Mouse (Mus musculus) limb, embryonic 12.5 days (tissue): ENCODE results near the gene Vps4b. TPM values are rescaled to one million over a fixed set of nuclear protein-coding genes. Genes with fewer than 3 reads are reported as not detected.
A peak's percentile ranks its signal among the peaks of the same experiment; 100 is the strongest.

Experiments
- ATAC-seq: fragments of 200-750 bp; cut with Nextera tagmentation; 2 replicates; pipeline ENCODE4 v1.8.0; 2017; ENCODE audit warnings: low read depth, moderate TSS enrichment; ENCODE audit not compliant: insufficient number of reproducible peaks, insufficient read depth, low FRiP score, low TSS enrichment
- H3K27ac ChIP-seq: fragments of 300-500 bp; sonication (generic); 2 replicates; pipeline ENCODE4 v1.5.1; 2016; ENCODE audit warnings: mild to moderate bottlenecking, moderate library complexity
- H3K27me3 ChIP-seq: fragments of 300-500 bp; sonication (generic); 2 replicates; pipeline ENCODE4 v1.6.1; 2016; ENCODE audit warnings: mild to moderate bottlenecking, moderate library complexity
- H3K36me3 ChIP-seq: fragments of 300-500 bp; sonication (generic); 2 replicates; pipeline ENCODE4 v1.6.1; 2016; ENCODE audit warnings: mild to moderate bottlenecking, moderate library complexity
- H3K4me1 ChIP-seq: fragments of 300-500 bp; sonication (generic); replicated peaks from 2 replicates; pipeline ENCODE4 v1.6.1; 2016
- H3K4me2 ChIP-seq: fragments of 300-500 bp; sonication (generic); 2 replicates; pipeline ENCODE4 v1.6.1; 2016; ENCODE audit warnings: mild to moderate bottlenecking, moderate library complexity
- H3K4me3 ChIP-seq: fragments of 300-500 bp; sonication (generic); replicated peaks from 2 replicates; pipeline ENCODE4 v1.5.1; 2016; ENCODE audit warnings: mild to moderate bottlenecking
- H3K9ac ChIP-seq: fragments of 300-500 bp; sonication (generic); replicated peaks from 2 replicates; pipeline ENCODE4 v1.6.1; 2016; ENCODE audit warnings: mild to moderate bottlenecking, moderate library complexity
- H3K9me3 ChIP-seq: fragments of 300-500 bp; sonication (generic); 2 replicates; pipeline ENCODE4 v1.6.1; 2016; ENCODE audit warnings: mild to moderate bottlenecking, moderate library complexity
- WGBS: fragments of 180-500 bp; shearing (Covaris S2); methylation state at CpG from one replicate; pipeline ENCODE4 v1.1.7; 2016; 5-methylcytosine and 5-hydroxymethylcytosine counted together
- polyA plus RNA-seq: library from polyadenylated mRNA; unstranded; fragments of >200 nt; fragmentation: Nextera tagmentation; extraction: Ambion mirVana; gene quantifications from 2 replicates; pipeline ENCODE4 v1.2.1, GENCODE M21; 2016

The Vps4b gene
- 73.8 and 78.0 TPM in 2 replicates for polyA plus RNA-seq

DNA sequence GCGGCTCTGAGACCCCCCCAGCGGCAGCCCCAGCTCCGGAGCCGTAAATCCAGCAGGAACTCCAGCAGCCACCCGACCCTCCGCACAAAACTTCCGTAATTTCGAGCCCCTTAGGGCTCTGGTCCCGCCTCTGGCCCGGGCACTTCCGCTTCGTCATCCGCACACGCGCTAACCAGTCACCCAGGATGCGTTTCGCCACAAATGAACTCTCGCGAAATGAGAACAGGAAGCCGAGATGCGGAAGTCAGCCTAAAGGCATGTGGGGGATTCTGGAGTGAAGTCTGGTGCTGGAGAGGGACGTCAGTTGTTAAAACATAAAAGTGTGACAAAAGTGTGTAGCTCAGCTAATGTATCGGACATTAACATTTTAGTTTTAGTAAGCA is at the start of gene Vps4b:
TSS of gene Vps4b (minus strand) at position 187 of the 383 bp plus-strand sequence.
- WGBS = under 1% methylated on average over 23 of the region's 23 CpGs
- peak; percentile 99 for ATAC-seq

DNA sequence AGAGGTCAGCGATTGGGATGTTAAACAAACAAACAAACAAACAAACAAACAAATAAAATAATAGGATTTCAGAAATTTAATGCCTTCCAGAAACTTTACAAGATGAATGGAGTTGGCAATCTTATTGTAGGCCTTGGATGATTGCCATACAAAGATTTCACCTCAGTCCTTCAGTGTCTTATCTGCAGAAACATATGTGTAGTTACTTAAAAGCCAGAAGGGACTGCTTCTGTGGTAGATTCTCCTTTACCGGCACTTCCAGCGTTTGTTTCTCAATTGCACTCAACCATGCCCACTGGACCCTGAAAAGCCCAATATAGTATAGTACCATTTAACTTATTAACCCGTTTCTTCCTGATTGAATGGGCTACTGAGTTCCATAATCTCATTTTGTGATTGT is 32.3 kb upstream of the Vps4b start:
- H3K36me3 ChIP-seq = no peaks in the 10 kb centered on the region
- no peak overlapping the region for H3K4me3 ChIP-seq
- H3K27me3 ChIP-seq = no peaks in the 10 kb centered on the region
- no peak overlapping the region for H3K9ac ChIP-seq
- WGBS = 82% methylated on average over 4 of the region's 4 CpGs
- H3K27ac ChIP-seq = no peak overlapping the region
- no peaks in the 10 kb centered on the region for H3K9me3 ChIP-seq
- no peaks in the 10 kb centered on the region for H3K4me1 ChIP-seq
- no peak for ATAC-seq
- no peak overlapping the region for H3K4me2 ChIP-seq

More for the DNA sequence above, at the start of gene Vps4b:
- peak within 1 kb of the TSS; percentile 93 for H3K27ac ChIP-seq
- no peaks in the 10 kb centered on the region for H3K9me3 ChIP-seq
- no peaks in the 10 kb centered on the region for H3K27me3 ChIP-seq
- H3K4me1 ChIP-seq = peaks cover 12% of the 10 kb centered on the region; the same call in 1 of the 2 replicates
- H3K4me2 ChIP-seq = peak within 1 kb of the TSS; percentile 60
- H3K9ac ChIP-seq = peak within 1 kb of the TSS; percentile 96
- peak within 1 kb of the TSS; percentile 96 for H3K4me3 ChIP-seq
- H3K36me3 ChIP-seq = peaks cover 9% of the 10 kb centered on the region; the same call in 1 of the 2 replicates

DNA sequence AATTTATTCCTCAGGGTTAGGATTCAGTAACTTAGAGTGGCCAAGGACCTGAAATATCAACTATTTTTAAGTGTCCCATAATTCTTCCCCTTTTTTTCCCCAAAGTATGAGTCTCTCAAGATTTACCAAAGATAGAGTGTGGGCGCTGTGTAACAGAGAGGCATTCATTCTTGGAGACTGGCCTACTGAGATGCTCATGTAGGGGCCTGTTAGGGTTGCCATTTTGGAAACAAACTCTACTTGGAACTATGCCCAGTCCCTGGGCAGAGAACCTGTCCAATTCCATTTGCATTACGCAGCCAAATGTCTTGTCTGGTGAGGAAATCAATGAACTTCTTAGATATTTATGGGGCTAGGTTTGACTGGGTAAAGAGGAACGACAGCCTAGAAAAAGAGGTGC is 25.8 kb upstream of the Vps4b start:
- H3K27me3 ChIP-seq = no peaks in the 10 kb centered on the region
- no peak for ATAC-seq
- WGBS = 81% methylated on average over 3 of the region's 3 CpGs
- H3K27ac ChIP-seq = no peak overlapping the region
- no peak overlapping the region for H3K9ac ChIP-seq
- no peaks in the 10 kb centered on the region for H3K36me3 ChIP-seq
- H3K9me3 ChIP-seq = no peaks in the 10 kb centered on the region
- no peak overlapping the region for H3K4me3 ChIP-seq
- no peaks in the 10 kb centered on the region for H3K4me1 ChIP-seq
- no peak overlapping the region for H3K4me2 ChIP-seq

DNA sequence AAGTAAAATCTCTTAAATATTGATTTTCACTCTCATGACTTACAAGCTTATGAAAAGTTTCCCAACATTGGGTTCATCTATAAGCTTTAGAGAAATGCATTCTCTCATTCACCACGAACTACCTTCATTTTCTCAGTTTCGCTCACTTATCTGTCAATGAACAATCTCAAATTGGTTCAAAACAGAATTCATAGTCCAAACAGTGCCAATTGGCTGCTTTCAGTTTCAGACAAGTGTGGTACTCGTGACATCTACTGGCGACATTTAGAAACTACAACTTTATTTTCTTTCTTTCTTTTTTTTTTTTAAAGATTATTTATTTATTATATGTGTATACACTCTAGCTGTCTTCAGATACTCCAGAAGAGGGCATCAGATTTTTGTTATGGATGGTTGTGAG is 21.8 kb upstream of the Vps4b start:
- Histone ChIP-seq H3K9me3 (no peaks in the 10 kb centered on the region), H3K27ac (no peak overlapping the region), H3K4me2 (no peak overlapping the region), H3K9ac (no peak overlapping the region), H3K27me3 (no peaks in the 10 kb centered on the region), H3K36me3 (no peaks in the 10 kb centered on the region), H3K4me1 (no peaks in the 10 kb centered on the region), H3K4me3 (no peak overlapping the region)
- WGBS = 26% methylated on average over 4 of the region's 4 CpGs
- ATAC-seq = no peak

DNA sequence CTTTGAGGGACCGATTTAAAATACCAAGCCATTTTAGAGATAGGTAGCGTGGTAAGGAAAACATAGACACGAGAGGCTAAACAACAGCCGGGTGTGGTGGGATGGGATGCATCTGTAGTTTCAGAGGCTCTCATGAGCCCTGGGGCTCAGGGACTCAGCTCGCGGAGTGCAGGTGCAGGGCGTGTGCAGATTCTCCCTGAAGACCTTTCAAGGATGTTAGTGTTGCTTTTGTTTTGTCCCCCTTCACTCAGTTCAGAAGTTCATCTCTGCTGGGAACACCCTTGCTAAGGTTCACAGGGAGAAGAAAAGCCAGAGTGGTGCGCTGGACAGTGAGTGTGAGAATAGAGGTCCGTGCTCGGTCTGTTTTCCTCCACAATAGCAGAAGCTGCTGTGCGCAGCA is 20.2 kb upstream of the Vps4b start:
- Histone ChIP-seq H3K27me3 (no peaks in the 10 kb centered on the region), H3K4me2 (no peak overlapping the region), H3K9me3 (no peaks in the 10 kb centered on the region), H3K9ac (no peak overlapping the region), H3K27ac (no peak overlapping the region), H3K4me1 (no peaks in the 10 kb centered on the region), H3K36me3 (no peaks in the 10 kb centered on the region), H3K4me3 (no peak overlapping the region)
- 88% methylated on average over 11 of the region's 11 CpGs for WGBS
- no peak for ATAC-seq

DNA sequence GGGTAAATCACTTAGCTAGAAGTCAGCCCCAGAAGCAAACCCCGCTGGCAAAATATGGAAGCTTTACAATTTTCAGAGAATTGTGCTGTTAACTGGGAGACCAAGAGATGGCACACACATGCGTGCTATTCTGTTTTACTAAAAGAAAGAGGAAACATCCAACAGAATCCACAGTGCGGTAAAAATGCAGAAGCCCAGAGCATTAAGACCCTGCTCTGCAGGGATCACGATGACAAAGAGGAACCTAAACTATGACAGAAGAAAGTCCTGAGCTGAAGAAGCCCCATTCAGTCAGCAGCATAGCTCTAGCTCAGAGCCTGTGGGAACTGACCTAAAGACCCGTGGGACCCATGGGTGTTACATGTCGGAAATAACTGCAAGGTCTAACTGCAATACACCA is 18.7 kb upstream of the Vps4b start:
- ATAC-seq = no peak

DNA sequence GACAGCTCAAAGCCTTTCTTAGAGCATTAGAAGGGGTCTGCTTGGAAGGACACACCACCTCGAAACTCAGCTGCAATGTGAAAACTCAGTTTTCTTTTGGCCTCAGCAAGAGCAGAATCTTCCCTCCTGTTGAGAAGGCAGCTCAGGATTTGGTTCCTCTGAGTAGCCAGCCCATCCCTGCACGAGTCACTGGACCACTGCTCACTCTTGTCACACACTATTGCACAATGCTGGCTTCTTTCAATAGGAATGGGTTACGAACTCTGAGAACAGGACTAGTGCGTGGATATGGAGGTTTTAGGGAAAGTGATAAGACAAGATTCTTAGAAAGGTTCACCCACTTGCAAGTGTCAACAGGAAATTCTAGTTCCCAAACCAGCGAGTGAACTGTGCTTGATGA is 18.3 kb upstream of the Vps4b start:
- no peak overlapping the region for H3K9ac ChIP-seq
- H3K27ac ChIP-seq = no peak overlapping the region
- H3K4me1 ChIP-seq = no peaks in the 10 kb centered on the region
- H3K27me3 ChIP-seq = no peaks in the 10 kb centered on the region
- H3K9me3 ChIP-seq = no peaks in the 10 kb centered on the region
- WGBS = 83% methylated on average over 5 of the region's 5 CpGs
- no peaks in the 10 kb centered on the region for H3K36me3 ChIP-seq
- no peak overlapping the region for H3K4me2 ChIP-seq
- no peak for ATAC-seq
- no peak overlapping the region for H3K4me3 ChIP-seq

More for the DNA sequence above, 18.7 kb upstream of the Vps4b start:
- no peaks in the 10 kb centered on the region for H3K27me3 ChIP-seq
- no peak overlapping the region for H3K9ac ChIP-seq
- H3K36me3 ChIP-seq = no peaks in the 10 kb centered on the region
- 85% methylated on average over 6 of the region's 6 CpGs for WGBS
- H3K27ac ChIP-seq = no peak overlapping the region
- no peak overlapping the region for H3K4me2 ChIP-seq
- H3K9me3 ChIP-seq = no peaks in the 10 kb centered on the region
- H3K4me1 ChIP-seq = no peaks in the 10 kb centered on the region
- no peak overlapping the region for H3K4me3 ChIP-seq

DNA sequence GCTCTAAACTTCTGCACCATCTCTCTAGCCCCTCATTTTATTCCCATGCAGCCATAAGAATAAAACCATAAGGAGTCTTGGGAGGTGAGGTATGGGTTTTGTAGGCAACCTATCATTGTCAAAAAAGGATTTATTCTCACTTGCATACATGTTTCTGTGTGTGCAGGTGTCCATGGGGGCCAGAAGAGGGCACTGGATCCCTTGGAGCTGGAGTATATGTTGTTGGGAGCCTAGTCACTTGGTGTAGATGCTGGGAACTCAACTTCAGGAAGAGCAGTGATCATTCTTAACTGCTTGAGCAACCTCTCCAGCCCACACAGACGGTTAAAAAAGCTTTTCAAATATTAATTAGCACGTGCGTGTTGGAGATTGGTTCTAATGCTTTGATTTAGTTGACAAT is 3.4 kb upstream of the Vps4b start:
- Histone ChIP-seq H3K4me3 (no peak overlapping the region), H3K4me2 (no peak overlapping the region), H3K9me3 (no peaks in the 10 kb centered on the region), H3K36me3 (no peaks in the 10 kb centered on the region), H3K27ac (no peak overlapping the region), H3K4me1 (peaks cover 4% of the 10 kb centered on the region; the same call in 1 of the 2 replicates), H3K27me3 (no peaks in the 10 kb centered on the region), H3K9ac (no peak overlapping the region)
- ATAC-seq = no peak
- WGBS = 82% methylated on average over 3 of the region's 3 CpGs

DNA sequence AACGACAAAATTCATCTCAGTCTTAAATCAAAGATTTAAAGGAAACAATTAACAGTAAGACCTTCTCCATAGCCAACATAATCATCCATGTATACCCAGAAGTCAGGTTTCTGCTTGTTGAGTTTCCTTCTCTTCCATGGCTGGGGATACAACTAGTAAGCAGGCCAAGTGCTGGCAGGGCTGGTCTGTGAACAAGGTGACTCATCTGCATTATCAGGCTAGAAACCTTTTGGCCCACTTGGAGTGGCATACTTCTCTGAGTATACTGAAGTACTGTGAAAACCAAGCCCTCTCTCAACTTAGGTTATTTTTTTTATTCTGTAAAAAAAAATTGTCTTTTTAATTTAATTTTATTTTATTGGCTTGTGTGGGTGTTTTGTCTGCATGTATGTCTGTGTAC is 2.9 kb upstream of the Vps4b start:
- Histone ChIP-seq H3K4me1 (peaks cover 6% of the 10 kb centered on the region; the same call in 1 of the 2 replicates), H3K36me3 (no peaks in the 10 kb centered on the region), H3K4me2 (no peak overlapping the region), H3K4me3 (no peak overlapping the region), H3K27ac (no peak overlapping the region), H3K9me3 (no peaks in the 10 kb centered on the region), H3K9ac (no peak overlapping the region), H3K27me3 (no peaks in the 10 kb centered on the region)
- 60% methylated on average over 1 of the region's 1 CpGs for WGBS
- no peak for ATAC-seq

DNA sequence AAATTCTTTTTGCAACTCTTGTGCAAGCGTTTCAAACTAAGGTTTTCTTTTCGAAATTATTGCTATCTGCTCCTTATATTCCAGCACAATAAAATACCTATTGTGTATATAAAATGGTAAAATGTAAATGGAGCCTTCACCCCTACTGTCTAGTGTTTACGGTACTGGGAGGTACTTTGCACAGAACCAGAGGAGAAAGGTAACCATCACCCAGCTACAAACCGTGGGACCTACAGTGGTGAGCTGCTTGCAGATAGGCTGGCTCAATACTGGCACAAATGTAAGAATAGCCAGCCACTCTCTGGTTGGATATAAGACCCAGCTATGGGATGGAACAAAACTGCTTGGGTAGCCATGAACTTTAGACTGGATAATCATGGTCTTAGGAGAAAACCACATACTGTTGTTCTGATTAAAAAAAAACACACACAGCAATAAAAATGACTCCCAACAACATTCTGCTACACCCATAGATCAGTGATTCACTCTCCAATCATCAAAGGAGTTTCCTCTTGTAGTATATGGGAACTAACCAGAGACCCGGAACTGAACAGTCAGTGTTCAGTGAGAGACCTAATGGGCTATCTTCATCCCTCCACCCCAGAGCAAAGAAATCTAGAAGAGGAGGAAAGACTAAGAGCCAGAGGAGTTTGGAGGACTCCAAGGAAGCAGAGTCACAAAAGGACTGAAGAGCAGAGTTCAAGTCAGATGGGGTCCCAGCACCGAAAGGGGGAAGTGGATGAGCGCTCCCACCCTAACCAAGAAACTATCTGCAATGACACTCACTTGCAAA is 655 bp upstream of the Vps4b start:
- H3K4me2 ChIP-seq = peak overlapping the region; percentile 60
- H3K4me3 ChIP-seq = peak overlapping the region; percentile 96
- no peak for ATAC-seq
- no peaks in the 10 kb centered on the region for H3K27me3 ChIP-seq
- no peaks in the 10 kb centered on the region for H3K9me3 ChIP-seq
- H3K27ac ChIP-seq = no peak overlapping the region
- no peak overlapping the region for H3K9ac ChIP-seq
- WGBS = 64% methylated on average over 7 of the region's 7 CpGs
- H3K4me1 ChIP-seq = peaks cover 12% of the 10 kb centered on the region; the same call in 1 of the 2 replicates
- peaks cover 9% of the 10 kb centered on the region; the same call in 1 of the 2 replicates for H3K36me3 ChIP-seq

DNA sequence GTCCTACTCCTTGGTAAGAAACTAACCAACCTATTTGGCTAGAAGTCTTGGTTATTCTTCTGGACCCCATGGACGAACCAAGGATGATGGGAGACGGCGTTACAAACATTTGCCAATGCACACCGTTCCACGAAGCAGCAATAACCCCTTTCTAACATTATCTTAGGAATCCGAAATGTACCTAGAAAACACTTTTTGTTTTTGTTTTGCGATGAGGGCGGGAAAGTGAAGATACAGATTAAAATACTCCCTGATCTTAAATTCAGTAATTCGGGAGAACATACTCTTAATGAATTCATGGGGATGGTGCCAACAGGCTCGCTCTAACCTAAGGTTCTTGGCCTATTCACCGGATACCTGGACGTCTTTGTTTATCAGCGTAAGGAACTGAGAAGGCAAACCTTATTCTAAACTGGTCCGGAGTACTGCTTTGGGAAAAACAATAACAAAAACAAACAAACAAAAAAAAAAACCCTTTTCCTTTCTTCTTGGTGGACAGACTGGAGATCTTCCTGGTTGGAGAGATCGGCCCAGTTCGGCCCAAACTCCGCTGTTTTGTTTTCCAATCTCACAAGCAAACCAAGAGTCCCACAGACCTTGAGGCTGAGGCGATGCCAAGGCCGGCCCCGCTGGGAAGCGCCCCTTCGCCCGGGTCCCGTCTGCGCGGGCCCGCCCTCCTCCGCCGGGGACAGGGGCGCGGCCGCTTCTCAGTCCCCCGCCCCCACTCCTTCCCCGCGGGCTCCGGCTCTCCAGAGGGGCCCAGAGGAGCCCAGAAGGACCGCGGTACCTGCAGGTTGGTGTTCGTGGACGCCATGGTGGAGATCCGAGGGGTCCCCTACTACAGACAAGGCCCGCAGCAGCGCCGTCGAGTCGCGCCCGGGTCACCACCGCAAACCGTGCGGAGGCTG is 640 bp downstream of the Vps4b start:
- H3K27ac ChIP-seq = peak overlapping the region; percentile 93

More for the DNA sequence above, 640 bp downstream of the Vps4b start:
- Histone ChIP-seq H3K36me3 (peaks cover 9% of the 10 kb centered on the region; the same call in 1 of the 2 replicates), H3K9ac (peak overlapping the region; percentile 96), H3K9me3 (no peaks in the 10 kb centered on the region), H3K4me1 (peaks cover 12% of the 10 kb centered on the region; the same call in 1 of the 2 replicates), H3K4me2 (peak overlapping the region; percentile 60), H3K27me3 (no peaks in the 10 kb centered on the region), H3K4me3 (peak overlapping the region; percentile 96)
- ATAC-seq = peak; percentile 92
- 3% methylated on average over 51 of the region's 51 CpGs for WGBS
